Mouse (Mus musculus) left cerebral cortex, postnatal 14 days (tissue): ENCODE measurements around the gene Tns1. TPM values are rescaled to one million over a fixed set of nuclear protein-coding genes. Genes with fewer than 3 reads are reported as not detected.

ENCODE experiments used
- DNase-seq, 2 experiments: peaks; one replicate each; pipeline ENCODE4 v3.0.0; 2021 to 2022; ENCODE audit warnings: low spot score in 2 of 2, mixed read lengths in 1 of 2
- intact Hi-C: fragments of 180-260 bp; cut with DNase I; formaldehyde crosslinking; loops from one replicate; pipeline ENCODE4 v1.15.1; 2025
- total RNA-seq, 2 experiments: library from RNA; stranded (reverse); gene quantifications; 2 replicates each; pipeline ENCODE4 v1.2.3; 2021

Gene Tns1
- total RNA-seq, 2 experiments from 2014 or later = 30.2 to 39.1 TPM

DNA sequence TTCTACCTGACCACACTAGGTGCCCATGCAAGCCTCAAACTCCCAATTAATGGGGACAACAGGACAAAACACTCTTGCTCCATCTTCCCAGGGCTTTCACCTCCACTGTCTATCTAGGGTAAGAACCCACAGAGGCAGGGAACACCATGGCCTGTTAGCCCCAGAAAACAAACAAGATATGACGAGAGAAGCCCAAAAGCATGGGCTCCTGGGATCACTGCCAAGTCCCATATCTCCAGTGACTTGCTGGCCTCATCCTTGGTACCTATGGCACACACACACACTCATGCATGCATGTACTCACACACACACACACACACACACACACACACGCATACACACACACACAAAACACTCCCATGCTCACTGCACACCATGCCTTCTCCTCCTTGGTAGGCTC is 120.5 kb downstream of the Tns1 start:
- intact Hi-C loops = no loop called here
- DNase-seq = no peak

DNA sequence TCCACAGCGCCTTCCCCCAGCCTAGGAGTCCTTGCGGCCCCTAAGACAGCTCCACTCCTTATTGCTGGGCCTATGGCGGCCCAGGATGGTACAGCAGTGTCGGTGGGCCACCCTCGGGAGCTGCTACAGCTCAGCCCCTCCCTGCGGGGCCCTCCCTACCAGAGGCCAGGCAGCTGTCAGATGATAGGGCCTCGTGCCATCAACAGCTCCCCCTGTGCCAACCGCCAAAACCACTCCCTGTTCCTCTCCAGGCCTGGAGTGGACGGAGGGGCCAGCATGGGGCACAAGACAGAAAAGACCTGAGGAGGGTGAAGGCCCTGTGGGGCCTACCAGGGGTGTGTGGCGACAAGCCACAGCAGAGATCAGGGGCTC is 122.8 kb downstream of the Tns1 start:
- intact Hi-C loops = no loop called here
- DNase-seq = no peak

DNA sequence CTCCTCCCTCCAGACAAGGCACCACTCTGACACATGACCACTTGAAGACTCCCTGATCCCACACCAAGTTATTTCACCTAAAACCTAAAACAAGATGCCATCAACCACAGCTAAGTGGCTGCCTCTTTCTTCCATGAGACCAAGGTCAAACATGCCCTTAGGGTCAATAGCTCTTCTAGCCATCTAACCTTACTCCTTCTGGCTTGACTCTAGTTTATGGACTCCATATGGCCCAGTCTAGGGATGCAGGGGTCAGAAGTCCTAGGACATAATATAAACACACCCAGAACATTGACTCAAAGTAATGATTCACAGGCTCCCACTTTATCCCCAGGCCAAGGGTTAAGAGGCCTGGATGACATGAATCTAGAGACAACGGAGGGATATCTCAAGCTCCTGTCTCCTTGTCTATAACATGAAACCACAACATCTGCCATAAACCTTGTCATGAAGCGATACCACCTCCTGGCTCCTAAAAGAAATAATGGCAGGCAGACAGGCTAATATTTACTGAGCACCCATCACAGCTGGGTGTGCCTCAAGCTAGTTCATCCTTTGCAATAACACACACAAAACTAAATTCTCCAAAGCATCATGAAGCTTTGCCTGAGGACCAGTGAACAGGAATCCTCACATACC is 123.3 kb downstream of the Tns1 start:
- intact Hi-C loops = no loop called here
- no peak for DNase-seq

GRCm38 (mm10) chr1:74000191-74000651 is 124.0 kb downstream of the Tns1 start:
- intact Hi-C loops = no loop called here
- no peak for DNase-seq

DNA sequence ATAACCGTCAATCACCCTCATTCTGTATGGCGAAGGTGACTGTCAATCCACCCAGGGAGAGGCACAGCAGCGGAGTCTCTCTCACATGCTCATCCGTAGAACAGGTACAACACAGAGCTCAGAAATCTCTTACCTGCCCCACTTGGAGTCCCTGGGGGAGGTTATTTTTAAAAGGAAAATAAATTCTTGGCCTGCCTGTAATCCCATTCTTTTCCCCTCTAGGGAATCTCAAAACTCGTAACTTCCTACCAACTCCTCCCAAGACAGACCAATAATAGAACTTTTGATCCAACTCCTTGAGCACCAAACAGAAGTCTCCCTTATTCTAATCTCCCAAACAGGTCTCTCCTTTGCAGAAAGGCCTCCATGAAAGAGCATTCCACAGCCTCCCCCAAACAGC is 124.7 kb downstream of the Tns1 start:
- intact Hi-C loops = loop anchor here (5.0 kb wide), 2 partner anchors 78 to 128 kb away; partner anchors contain the start of gene Rufy4
- DNase-seq = no peak

- intact Hi-C loops = loop anchor here (5.0 kb wide), 2 partner anchors 78 to 128 kb away; partner anchors contain the start of gene Rufy4
These were observed 125.3 kb downstream of the Tns1 start for GRCm38 (mm10) chr1:73998925-73999375.

DNA sequence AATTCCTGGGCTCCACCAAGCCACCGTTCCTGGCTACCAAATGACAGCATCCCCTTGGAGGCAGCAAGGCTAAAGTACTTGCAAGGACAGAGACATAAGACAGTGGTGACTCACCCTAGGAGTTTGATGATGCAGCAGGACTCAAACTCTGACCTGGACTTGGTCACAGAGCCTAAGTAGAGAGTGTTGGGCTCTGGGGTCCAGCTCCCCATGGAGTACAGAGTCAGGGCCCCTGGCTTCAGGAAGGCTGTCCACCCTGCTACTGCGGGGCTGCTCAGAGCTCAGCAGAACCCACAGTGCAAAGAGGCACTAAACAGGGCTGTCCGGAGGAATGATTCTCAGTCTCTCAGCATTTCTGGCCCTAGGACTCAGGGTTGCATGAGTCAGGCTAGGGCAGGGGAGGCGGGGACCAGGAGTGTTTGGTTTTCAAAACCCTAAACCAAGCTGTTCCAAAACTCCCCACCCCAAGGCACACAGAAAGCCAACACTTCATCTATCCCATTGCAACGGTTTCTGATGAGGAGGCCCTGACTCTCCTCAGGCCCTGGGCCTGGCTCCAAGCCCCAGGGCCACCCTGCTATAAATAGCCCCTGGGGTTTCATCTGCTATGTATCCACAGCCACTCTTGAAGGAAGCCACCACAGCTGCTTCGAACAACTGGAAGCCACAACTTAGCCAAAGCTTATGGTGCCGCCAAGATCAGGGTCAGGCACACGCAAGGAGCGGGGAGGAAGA is 126.0 kb downstream of the Tns1 start:
- DNase-seq = no peak
- intact Hi-C loops = loop anchor here (5.0 kb wide), 2 partner anchors 79 to 129 kb away; partner anchors contain the start of gene Rufy4

More at GRCm38 (mm10) chr1:73998925-73999375, 125.3 kb downstream of the Tns1 start:
- no peak for DNase-seq

DNA sequence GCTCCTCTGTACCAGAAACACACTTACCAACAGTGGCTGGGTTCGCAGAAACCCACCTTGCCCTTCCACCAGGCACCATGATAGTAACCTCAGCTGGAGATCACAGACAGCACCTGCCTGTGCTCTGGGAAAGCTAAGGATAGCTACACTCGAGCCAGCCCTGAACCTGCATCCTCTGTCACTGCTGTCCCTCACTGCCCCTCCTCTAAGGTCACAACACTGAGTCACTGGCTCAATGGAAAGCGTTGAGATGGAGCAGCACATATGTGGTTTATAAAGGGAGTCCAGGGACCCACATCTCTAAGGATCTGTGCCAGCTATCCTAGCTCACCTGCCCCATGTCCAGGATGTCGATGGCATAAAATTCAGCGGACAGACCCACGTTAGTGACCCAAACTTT is 126.9 kb downstream of the Tns1 start:
- no peak for DNase-seq
- intact Hi-C loops = loop anchor here (5.0 kb wide), 2 partner anchors 80 to 130 kb away; partner anchors contain the start of gene Rufy4

GRCm38 (mm10) chr1:73996650-73997049 is 127.6 kb downstream of the Tns1 start:
- DNase-seq = no peak
- intact Hi-C loops = loop anchor here (5.0 kb wide), 2 partner anchors 81 to 131 kb away; partner anchors contain the start of gene Rufy4

- peak; percentile 61 to 64 for DNase-seq
- intact Hi-C loops = loop anchor here (5.0 kb wide), 2 partner anchors 81 to 131 kb away; partner anchors contain the start of gene Rufy4
These were observed 128.0 kb downstream of the Tns1 start for GRCm38 (mm10) chr1:73996209-73996608.

DNA sequence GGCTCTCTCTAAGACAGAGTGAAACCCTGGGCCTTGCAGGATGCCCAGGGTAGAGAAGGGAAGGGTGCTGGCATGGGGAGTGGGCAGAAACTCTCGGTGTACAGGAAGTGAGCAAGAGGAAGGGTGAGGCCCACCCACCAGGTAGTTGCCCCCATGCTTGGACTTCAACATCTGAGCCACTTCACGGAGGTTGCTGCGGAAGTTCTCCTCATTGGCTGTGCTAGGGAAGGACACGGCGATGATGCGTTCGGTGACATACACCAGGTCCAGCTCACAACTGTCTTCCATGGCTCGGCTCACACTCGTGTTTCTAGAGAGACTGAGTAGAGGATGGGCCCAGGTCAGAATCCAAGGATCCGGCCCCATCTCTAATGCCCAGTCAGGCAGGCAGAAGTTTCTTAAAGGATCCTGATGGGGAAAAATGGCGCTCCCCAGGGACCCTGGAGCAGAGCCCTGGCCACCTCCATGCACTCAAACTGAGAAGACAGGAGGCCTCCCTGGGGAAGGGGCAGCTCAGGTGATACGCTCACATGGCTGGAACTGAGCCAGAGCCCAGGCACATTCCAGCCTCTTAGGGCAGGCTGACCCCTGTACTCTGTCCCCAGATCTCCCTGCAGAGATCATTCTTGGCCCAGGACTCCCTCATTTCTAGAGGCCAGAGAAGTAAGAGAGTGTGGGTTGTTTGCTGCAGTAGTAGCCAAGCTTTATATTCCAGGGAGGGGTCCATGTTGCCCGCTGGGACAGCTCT is 129.0 kb downstream of the Tns1 start:
- DNase-seq = no peak

DNA sequence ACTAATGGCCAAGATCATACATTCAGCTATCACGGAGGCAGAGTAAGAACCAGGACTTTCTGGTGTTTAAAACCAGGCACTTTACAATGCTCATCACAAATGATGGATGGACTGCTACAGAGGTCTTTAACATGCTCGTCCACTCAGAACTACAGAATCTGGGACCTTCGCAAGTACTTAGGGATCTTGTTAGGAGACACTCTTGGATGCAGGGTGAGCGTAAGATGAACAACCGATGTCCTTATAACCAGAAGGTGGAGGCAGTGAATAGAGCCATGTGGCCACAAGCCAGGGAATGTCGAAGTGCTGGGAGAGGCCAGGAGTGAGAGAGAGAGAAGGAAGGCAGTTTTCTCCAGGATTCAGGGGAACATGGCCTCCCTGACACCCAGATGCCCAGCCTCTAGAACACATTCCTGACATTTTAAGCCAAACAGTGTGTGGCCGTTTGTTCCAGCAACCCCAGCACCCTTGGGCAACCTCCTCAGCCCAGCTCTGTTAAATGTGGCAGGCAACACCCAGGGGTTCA is 130.3 kb downstream of the Tns1 start:
- intact Hi-C loops = no loop called here
- DNase-seq = no peak

More for the DNA sequence above, 129.0 kb downstream of the Tns1 start:
- intact Hi-C loops = loop anchor here (5.0 kb wide), 2 partner anchors 82 to 132 kb away; partner anchors contain the start of gene Rufy4

DNA sequence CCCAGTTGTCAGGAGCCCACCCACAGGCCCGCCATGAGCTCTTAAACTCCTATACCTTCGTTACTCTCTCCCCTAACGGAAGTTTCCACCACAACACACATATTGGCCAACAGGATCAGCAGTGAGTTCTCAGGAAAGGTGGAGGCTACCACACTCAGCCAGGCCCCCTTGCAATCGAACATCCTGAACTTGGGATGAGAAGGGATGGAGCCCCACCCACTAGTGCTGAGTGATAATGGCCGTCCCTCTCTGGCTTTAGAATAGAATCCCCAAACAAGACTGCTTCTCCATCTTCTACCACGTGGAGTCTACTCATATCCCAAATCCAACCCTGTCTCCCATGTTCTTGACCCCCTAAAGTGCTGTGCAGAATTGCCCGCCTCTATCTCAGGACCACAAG is 131.0 kb downstream of the Tns1 start:
- DNase-seq = no peak
- intact Hi-C loops = no loop called here

GRCm38 (mm10) chr1:73992201-73992938 is 131.9 kb downstream of the Tns1 start:
- intact Hi-C loops = no loop called here
- DNase-seq = no peak

DNA sequence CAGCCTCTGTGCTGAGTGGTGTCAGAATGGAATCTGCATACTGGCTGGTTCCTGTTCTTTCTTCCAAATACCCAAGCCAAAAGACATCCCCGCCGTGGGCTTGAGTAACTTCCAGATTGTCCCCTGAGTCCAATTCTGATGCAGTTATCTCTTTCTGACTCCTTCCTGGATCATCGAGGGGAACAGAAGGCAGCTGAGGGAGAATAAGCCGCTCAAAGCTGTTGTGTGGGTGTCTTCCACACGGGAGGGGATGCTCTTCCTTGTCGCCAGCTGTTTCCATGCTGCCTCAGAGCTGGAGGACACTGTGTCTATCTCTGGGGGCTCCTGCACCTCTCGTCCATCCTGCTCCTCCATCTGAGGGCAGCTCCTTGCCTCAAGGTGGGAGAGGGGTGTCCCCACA is 133.0 kb downstream of the Tns1 start:
- intact Hi-C loops = no loop called here
- DNase-seq = peak; percentile 50 to 69

DNA sequence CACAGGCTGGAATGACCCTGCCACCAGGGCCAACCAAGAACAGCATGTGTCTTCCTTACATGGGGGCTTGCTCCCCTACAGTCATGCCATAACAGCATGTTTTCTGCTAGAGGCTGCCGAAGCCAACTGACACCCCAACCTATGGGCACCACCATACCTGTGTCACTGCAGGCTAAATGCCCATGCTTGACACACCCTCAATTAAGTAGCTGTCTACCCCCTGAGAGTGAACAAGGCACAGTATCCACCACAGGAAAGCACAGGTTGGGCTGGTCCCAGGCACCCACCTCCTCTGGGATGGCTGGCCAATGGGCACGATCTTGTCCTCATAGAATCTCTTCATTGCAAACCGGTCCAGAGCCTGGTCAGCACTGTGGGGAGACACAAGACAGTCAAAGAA is 134.2 kb downstream of the Tns1 start:
- DNase-seq = no peak
- intact Hi-C loops = no loop called here

GRCm38 (mm10) chr1:73987705-73988201 is 136.5 kb downstream of the Tns1 start:
- no peak for DNase-seq
- intact Hi-C loops = no loop called here

- intact Hi-C loops = loop anchor here (1.0 kb wide), 1 partner anchor 84 kb away; no protein-coding TSS in a partner anchor
- DNase-seq = peak; percentile 41 to 53
These were observed 137.8 kb downstream of the Tns1 start for GRCm38 (mm10) chr1:73986268-73987045.
